Mouse (Mus musculus) CD4-positive, CD25-positive, alpha-beta regulatory T cell, adult 4 months (primary cell): ENCODE results near the gene Gpn1. TPM values are rescaled to one million over a fixed set of nuclear protein-coding genes. Genes with fewer than 3 reads are reported as not detected.
"Not testable (repeated sequence)": the region's sequence is repeated elsewhere in the genome, so short reads cannot be mapped to it uniquely, and the experiment has no call there.

Experiments used
- ATAC-seq: one replicate; pipeline ENCODE4 v1.8.0; 2017
- polyA plus RNA-seq, 2 experiments: library from polyadenylated mRNA; unstranded; fragments of 100-300 nt; shearing (Covaris generic); gene quantifications; one replicate each; pipeline ENCODE4 v1.2.1; 2017

The Gpn1 gene
- 10 to 100 TPM; 48.2 to 60.4 TPM for polyA plus RNA-seq

DNA sequence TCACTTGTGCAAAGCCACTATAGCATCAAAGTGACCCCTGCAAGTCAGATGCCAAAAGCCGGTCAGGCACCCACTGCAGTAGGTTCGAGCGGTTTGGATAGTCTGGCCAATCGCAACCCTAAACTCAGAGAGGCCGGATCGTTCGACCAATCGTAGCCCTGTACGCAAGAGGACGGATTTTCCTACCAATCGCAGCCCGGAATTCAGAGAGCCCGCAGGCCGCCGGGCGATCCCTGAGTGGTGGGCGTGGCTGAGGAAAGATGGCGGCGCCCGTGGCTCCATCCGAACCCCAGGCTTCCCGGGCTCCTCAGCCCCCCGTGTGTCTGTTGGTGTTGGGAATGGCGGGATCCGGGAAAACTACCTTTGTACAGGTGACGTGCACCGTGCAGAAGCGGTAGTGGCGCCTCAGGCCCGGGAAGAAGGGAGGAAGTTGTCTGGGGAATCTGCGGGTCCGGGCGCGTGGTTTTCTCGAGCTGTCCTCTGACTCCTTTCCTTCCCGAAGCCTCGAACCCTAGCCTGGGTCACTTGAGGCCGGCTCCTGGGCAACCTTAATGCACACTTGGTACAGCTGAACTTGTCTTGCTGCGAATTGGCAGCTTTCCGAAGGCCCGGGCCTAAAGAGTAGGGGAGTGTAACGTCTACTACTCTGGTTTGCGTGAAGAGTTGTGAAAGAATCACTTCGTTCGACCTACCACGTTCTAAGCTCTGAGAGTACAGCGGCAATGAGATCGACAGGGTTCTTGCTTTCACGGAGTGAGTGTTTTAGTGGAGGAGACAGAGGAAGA lies at the start of gene Gpn1:
Gpn1 (plus strand) TSS at position 229 of the 785 bp plus-strand sequence.
- ATAC-seq: peak; percentile 100

DNA sequence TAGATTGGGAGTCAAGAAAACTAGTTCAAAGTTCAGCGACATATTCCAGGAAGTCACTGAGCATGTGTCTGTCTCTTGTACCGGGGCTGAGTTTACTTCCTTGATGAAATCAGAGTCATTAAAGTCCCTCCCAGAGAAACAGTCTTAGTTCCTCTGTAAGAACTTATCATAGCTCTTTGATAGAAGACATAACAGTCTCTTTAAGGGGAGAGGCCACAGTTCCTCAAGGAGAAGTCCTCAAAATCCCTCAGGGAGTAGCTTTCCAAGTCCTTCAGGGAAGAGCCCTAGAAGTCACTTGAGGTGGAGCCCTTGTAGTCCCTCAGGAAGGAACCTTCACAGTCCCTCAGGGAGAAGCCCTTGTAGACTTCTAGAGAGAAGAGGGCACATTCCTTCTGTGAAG lies 43.2 kb upstream of the Gpn1 start:
- ATAC-seq: no peak

DNA sequence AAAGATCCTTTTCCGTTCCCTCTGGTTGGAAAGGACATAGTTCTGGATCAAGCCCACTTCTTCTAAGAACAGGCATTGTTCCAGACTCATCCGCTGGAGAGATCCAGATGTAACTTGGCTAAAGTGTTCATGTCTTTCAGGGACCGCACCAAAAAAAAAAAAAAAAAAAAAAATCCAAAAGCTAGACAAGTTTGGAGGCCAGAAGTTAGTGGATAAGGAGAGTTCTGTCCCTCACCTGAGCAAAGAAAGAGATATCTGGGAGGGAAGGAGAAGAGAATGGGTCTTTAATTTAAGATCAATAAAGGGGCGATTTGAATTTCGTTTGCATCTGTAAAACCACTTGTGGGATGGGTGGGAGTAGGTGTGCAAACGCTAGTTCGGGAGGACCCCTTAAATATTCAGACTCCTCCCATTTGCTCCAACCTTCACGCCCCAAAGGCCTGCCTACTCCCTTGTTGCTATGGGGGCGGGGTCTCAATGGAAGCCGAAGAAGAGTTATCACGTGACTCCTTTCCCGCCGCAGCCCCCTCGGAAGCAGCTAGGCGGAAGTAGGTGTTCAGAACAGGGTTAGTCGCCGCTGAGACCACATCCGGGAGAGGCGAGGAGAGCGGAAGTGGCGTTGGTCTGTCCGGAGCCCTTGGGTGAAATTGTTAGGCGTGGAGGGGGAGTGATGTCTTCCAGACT lies 42.5 kb upstream of the Gpn1 start, which contains the start of gene Zfp512:
Zfp512 (plus strand) TSS at position 554 of the 684 bp plus-strand sequence.
- peak; percentile 98 for ATAC-seq

DNA sequence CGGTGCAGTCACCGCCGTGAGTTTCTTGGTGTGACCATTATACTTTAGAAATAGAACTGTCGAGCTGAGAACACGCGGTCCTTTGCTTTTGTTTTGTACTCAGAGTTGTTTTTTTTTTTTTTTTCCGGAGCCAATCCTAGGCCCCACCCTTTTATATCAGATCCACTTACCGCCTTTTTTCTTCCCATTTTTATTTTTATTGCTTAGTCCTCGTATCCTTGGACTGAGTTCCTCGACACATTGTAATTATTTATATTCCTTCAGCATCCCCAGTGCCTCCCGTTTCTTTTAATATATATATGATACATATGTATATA lies 42.0 kb upstream of the Gpn1 start:
- ATAC-seq: no peak

DNA sequence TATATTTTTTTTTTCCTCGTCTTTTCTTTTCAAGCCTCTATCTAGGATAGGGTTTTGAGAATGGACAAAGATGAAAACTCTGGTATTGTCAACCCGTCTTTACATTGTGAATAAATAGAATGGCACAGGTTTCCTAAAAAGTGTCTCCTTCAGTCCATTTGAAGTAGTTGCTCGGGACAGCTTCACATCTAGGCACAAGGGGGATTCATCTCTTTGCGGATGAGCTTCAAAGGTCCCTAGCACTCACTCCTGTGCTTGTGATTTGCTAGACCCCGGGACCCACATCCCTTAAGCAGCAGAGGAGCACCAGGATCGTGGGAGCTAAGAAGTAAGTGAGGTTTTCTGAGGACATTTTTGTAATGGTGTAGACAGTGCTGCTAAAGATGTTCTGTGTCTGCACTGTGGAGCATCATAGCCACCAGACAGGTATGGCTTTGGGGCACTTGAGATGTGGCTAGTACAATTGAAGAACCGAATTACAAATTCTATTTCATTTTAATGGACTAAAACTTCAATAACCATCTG lies 41.6 kb upstream of the Gpn1 start:
- ATAC-seq: no peak

DNA sequence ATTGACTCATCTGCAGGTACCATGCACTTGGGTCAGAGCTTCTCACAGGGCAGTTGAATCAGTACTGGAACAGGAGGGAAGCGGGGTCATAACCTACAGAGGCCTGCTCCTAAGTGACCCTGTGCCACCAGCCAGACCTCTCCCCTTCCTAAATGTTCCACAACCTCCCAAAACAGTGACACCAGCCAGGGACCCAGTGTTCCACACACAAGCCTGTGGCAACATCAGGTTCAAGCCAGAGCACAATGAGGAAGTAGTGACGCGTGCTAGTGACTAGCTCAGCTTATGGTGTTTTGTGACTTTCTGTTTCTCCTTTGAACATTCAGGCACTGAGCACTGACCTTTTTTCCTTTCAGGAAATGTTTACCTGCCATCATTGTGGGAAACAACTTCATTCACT lies 26.7 kb upstream of the Gpn1 start:
- ATAC-seq: no peak

DNA sequence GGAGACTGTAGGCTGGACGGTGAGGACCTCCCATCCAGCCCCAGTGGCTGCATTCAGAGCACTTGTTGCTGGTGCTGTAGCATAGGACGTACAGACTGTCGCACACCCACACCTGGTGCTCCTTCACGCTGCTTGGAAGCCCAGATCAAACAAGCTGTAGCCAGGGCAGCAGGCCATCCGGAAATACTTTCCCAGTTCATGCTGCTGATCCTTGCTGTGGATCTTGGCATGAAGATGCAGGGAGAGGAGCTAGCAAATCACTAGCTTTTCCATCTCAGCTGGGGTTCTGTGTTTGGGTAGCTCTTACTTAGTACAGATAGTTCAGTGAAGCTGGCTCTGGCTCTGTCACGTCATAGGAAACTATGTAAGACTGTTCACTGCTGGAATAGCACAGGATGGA lies 24.8 kb upstream of the Gpn1 start:
- ATAC-seq: no peak

DNA sequence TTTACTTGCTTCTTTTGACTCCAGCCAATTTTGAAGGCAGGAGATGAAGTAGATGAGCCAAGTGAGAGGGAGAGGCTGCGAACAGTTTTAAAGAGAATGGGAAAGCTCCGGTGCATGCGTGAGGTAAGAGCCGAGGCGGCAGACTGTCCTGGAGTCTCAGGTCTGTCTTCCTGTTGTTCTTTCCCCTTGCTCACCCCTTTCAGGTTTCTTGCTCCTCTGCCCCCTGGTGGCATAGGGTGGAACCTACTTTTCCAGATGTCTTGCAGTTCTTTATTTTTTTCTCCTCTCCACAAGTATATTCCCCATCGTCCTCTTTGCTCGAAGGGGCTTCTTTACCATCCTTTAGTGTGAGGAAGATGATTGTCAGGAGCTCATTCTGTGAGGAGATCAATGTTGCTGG lies 24.2 kb upstream of the Gpn1 start:
- ATAC-seq: no peak

DNA sequence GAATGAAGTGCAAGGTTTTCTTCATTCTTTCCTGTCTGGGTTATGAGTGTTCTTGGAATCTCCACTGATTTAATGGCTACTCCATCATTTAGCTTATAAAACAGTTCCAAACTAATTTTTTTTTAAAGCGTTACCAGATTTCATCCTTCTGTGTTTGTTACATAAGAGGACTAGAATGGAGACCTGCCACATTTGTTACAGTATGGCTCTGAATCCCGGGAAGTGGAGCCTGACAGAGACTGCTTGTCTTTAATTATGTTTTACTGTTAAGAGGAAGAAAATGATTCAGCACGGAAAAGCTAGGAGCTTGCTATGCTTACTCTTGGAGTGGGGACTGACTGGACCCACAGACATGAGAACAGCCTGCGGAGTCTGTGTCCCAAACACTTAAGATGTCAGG lies 14.0 kb upstream of the Gpn1 start:
- no peak for ATAC-seq

DNA sequence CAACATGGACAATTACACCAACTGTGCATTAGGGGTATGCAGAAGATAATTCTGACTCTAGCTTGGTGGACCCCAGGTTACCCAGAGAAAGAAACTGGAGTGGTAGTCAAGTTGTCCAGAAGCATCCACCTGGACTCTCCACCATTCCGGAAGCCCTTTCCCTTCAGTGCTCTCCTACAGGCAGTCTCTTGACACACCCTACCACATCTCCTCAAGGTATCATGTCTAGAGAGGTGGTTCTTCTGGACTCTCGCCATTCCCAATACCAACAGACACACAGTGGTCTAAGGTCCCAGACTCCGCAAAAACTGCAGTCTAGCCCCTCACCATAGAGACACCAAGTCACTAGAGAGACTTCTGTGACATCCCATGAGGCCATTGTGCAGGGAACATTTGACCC lies 9.1 kb upstream of the Gpn1 start, which contains the start of gene 4930548H24Rik:
4930548H24Rik (plus strand) TSS at position 301 of the 400 bp plus-strand sequence.
- no peak for ATAC-seq

DNA sequence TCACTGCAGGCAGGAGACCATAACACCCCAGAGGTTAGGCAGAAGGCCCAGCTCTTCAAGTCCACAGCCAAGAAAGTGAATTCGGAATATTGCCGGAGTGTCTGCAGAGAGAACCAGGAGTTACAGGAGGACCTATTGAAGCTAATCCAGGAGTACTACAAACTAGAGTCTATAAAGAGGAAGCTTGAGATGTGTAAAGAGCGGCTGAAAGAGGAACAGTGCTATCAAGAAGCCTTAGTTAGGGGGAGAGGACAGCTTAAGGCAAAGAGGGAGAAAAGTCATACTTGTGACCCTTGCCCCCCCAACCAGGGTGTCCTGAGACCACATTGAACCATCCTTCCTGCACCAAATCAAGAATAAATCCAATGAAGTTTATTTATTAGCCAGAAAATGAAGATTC lies 6.7 kb upstream of the Gpn1 start:
- no peak for ATAC-seq

DNA sequence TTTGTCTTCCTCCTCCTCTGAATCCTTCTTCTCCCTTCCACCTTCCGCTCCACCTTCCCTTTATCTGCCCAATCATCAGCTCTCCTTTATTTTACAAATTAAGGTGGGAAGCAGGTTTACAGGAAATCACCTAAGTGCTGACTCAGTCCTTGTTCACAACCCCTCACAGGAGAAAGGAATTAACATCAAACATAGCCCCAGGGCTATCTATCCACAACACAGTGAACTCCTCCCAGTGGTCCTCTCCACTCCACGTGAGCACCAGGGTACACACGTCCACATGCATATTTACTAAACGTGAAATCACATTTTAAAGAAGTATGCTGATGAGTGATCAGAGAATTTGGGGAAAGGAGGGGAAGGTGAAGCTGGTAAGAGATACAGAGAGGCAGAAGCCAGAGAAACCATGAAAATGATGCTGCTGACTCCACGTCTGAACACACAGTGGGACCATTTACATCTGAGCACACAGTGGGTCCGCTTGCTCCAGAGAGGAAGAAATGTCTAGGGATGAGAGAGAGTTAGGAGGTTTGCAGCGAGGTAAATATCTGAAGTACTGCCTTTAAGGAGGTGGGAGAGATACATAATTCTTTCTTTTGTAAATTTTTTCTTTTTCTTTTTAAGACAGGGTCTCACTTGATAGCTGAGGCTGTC lies 5.3 kb upstream of the Gpn1 start:
- ATAC-seq: no peak

DNA sequence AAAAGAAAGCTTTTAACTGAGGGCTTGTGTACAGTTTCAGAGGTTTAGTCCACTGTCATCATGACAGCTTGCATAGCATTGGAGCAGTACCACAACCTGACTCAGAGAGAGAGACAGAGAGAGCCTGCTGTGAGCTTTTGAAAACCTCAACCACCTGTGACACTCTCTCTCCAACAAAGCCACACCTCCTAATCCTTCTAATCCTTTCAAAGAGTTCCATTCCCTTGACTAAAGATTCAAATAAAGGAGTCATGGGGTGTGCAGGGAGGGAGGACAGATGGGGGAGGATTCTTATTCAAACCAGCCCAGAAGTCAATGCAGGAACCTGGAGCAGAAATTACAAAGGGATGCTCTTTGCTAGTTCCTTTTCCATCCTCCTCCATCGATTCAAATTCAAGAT lies 2.5 kb upstream of the Gpn1 start:
- ATAC-seq: no peak

DNA sequence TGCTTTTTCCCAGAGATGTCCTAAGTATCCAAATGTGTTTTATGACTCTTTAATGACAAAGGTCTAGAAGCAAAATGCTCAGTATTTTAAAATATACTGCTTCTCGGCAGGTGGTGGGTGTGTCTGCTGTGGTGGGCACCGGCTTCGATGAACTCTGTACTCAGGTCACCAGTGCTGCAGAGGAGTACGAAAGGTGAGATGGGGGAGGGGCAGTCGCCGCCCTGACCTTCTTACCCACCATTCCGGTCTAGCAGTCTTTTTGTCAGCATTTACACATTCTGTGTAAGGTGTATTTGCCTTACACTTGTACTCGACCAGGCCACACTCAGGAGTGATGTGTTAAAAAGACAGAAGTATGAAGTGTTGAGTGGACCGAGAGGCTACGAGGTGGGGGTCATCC lies 10.3 kb downstream of the Gpn1 start:
- no peak for ATAC-seq

DNA sequence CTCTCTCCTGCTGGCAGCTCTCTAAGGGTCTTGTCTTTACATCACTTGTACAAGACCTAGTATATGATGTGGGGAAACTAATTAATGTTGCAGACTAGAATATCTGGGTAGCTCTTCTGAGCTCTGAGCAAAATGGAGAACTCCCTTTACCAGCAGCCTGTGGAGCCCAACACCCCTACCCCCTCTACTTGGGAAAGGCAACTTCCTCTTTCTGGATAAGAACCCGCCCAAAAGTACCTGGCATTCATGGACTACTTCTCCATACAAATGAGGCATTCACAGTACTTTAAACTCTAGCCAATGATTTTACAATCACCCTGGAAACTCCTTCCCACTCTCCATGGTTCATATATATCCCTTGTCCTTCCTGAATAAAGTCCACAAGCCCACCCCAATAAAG lies 17.9 kb downstream of the Gpn1 start:
- ATAC-seq: no peak

DNA sequence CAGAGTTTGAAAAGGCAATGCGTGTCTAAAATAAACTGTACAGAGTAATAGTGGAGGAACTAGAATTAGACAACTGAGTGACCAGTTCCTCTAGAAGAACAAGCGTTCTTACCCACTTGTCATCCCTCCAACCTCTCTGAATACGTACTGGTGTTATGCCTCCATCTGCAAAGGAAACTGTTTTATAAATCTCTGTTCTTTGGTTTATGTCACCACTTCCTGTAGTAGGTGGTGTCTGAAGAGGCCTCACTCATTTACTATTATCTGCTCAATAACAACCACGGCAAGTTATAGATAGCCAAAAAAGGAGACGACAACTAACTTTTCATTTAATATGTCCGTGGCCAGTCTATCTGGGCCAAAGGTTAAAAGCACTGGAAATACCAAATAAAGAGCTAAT lies 26.0 kb downstream of the Gpn1 start:
- peak; percentile 94 for ATAC-seq

DNA sequence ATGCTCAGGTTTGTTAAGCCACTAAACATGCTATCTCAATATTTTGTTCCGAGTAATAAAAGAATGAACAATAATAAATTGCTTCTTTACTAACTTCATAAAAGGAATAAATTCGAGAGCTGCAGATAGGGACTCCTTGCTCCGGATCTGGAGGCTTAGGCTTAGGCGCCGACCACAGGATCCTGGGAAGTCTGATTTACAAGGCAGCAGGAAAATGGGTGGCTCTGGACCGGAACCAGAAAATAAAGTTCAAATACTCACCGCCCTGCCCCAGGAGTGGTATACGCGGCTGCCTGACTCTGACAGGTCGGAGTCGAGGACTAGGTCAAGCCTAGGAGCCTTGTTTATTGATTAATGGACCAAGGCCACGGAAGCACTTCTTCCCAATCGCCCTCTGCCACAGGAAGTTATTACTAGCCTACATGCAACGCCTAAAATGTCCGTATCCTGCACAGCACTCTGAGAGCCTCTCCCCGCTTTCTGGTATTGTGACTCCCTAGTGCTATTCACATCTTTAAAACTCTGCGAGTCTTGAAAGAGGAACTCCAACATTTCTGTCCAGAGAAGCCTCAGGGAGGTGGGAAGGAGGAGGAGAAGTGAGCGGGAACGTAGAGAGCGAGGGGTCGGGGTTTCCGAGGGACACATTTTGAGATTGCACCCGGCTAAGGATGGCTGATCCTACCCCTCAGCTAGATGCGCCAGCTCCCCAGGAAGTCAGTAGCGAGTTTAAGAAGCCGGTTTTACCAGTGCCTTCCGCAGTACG lies 32.0 kb downstream of the Gpn1 start, which contains the start of gene Slc4a1ap:
Slc4a1ap (plus strand) TSS at position 642 of the 763 bp plus-strand sequence.
- ATAC-seq: peak; percentile 81

DNA sequence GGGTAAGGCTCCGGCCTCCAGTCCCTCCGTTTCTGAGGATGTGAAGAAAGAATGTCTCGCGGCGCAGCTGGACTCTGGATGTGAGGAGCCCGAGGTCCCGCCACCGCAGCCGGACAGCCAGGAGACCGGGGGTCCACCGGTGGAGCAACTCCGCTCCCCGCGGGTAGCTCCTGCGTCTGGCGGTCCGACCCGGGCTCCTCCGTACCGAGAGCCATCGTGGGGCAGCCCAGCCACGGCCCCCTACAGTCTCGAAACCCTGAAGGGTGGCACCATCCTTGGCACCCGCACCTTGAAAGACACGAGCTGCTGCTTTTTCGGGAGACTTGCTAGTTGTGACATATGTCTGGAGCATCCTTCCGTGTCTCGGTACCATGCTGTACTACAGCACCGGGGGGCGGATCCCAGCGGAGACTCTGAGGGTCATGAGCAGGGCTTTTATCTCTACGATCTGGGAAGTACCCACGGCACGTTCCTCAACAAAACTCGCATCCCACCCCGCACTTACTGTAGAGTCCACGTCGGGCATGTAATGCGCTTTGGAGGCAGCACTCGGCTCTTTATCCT lies 32.7 kb downstream of the Gpn1 start:
- peak; percentile 17 for ATAC-seq

DNA sequence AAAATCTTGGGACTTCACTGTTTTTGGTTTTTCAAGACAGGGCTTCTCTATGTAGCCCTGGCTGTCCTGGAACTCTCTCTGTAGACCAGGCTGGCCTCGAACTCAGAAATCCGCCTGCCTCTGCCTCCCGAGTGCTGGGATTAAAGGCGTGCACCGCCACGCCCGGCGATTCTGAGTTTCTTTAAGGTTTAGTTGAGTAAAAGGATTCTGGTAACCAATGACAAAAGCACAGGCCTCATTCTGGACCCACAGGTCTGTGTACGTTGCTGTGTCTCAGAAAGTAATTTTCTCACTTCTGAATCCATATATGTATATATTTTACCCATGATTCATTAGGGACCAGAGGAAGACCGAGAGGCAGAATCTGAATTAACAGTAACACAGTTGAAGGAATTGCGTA lies 33.2 kb downstream of the Gpn1 start, which contains the start of gene Supt7l:
Supt7l (minus strand) TSS at position 101 of the 400 bp plus-strand sequence.
- ATAC-seq: not testable (repeated sequence)

DNA sequence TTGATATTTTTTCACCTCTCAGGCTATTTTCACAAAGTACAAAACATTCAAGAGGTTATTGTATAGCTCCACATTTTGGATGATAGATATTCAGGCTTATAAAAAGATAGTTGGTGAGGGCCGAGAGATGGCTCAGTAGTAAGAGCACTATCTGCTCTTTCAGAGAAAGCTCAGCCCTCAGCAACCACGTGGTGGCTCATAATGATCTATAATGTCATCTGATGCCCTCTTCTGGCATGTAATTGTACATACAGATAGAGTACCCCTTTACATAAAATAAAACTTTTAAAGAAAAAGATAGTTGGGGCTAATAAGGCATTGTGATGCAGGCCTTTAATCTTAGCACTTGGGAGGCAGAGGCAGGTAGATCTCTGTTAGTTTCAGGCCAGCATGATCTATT lies 34.0 kb downstream of the Gpn1 start:
- ATAC-seq: peak; percentile 48

DNA sequence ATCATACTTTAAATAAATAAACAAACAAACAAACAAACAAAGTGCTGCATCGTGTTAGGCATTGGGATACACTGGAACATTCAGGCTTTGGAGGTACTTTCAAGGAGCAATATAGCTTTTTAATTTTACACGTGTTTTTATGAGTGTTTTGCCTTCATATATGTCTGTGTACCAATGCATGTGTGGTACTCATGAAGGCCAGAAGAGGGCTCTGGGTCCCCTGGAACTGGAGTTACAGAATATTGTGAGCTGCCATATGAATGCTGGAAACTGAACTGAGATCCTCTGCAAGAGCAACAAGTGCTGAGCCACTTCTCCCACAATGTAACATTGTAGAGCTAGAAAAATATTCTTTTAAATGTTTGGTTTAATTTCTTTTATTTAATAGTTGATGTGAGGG lies 40.7 kb downstream of the Gpn1 start:
- no peak for ATAC-seq

DNA sequence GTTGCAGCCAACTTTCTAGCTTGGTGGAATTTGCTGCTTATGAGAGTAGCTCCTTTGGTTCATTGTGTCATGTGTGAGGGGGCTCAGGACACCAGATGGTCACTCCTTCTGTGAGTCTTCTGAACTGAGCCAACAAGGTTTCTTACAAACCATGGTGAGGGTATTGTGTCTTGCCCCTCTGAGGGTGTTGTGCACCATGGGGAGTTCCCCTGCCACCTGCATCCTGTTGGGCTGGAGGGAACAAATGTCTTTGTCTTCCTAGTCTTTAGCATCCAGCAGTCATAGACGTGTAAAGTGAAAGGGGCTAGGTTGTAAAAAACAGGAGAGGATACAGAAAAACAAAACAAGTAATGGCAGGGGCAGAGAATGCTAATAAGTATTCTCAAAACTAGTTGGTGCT lies 64.9 kb downstream of the Gpn1 start:
- no peak for ATAC-seq
